In the genomic region with DNA sequence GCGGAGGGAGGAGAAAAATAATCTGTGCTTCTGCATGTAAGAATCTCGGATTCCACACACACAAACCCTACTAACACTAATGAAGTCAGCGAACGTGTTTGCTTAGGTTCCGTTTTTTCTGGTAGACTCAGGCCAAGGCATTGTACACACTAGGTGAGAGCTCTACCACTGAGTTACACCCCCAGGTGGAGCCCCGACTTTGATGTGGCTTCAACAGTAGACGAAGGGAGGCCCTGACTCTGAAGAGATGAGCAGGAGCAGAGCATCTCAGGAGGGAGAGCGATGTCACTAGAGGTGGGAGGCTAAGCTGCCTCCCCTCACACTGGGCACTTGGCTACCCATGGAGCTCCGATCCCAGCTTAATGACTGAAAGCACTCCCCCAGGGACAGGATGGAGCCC, we compare ENCODE assay signal across 16 mouse cellular contexts.
"Had no signal": no experiment of that assay in that cellular context is flagged by ENCODE, and none has a peak within 500 bp of the region (broad histone marks: within the 10 kb centered on the region; RNA-seq: fewer than 3 reads in every experiment).

No protein-coding gene starts in this region.

- H3K27ac ChIP-seq: kidney, postnatal 0 days; limb, embryonic 15.5 days; liver, embryonic 12.5 days; macrophage; midbrain, embryonic 15.5 days; stomach, embryonic 15.5 days had no signal

- H3K27me3 ChIP-seq: limb, embryonic 15.5 days; liver, embryonic 12.5 days; megakaryocyte, embryonic 14.5 days; midbrain, embryonic 15.5 days; stomach, embryonic 15.5 days had no signal

- H3K4me3 ChIP-seq: limb, embryonic 15.5 days; liver, embryonic 12.5 days; megakaryocyte, embryonic 14.5 days; midbrain, embryonic 15.5 days; stomach, embryonic 15.5 days had no signal

- DNase-seq: kidney, adult 11 months; kidney, adult 9 months; kidney, postnatal 36 days; layer of hippocampus, adult 9-11 months; layer of hippocampus, postnatal 36 days; lung, embryonic 14.5 days; lung, postnatal 14 days; right cerebral cortex, postnatal 14 days had no signal

- H3K4me1 ChIP-seq: limb, embryonic 15.5 days; midbrain, embryonic 15.5 days; stomach, embryonic 15.5 days had no signal

- H3K4me2 ChIP-seq: limb, embryonic 15.5 days; liver, embryonic 12.5 days; lung, embryonic 14.5 days; midbrain, embryonic 11.5 days; midbrain, embryonic 15.5 days; stomach, embryonic 15.5 days had no signal

- ATAC-seq: midbrain, embryonic 15.5 days had no signal

- H3K9me3 ChIP-seq: limb, embryonic 15.5 days; megakaryocyte, embryonic 14.5 days; midbrain, embryonic 15.5 days; stomach, embryonic 15.5 days had no signal

- H3K9ac ChIP-seq: limb, embryonic 15.5 days; liver, embryonic 12.5 days; lung, embryonic 14.5 days; midbrain, embryonic 15.5 days; stomach, embryonic 15.5 days had no signal
